Mouse (Mus musculus): ENCODE data around the gene Defb36. TPM values are rescaled to one million over a fixed set of nuclear protein-coding genes. Genes with fewer than 3 reads are reported as not detected.

The Defb36 gene
- polyA plus RNA-seq, 1 experiment = not detected

- WGBS = 94% methylated on average over 4 of the region's 4 CpGs
- TF ChIP-seq POLR2A (IDR thresholded peaks at IDR 0.05; ENCODE audit: low read depth, low read length) (no peak), CTCF (IDR thresholded peaks at IDR 0.05; ENCODE audit: extremely low read depth, insufficient read depth, insufficient read length, insufficient replicate concordance) (no peak)
- Histone ChIP-seq H3K36me3 (ENCODE audit: control insufficient read depth, insufficient read depth, low read length) (no peaks in the 10 kb centered on the region), H3K27me3 (ENCODE audit: control insufficient read depth, insufficient read depth, low read length) (no peaks in the 10 kb centered on the region), H3K4me1 (ENCODE audit: control insufficient read depth, insufficient read depth, insufficient read length) (no peaks in the 10 kb centered on the region), H3K27ac (ENCODE audit: insufficient read depth, low read length) (0 out of 2 replicates have a peak overlapping the region, but pooled peaks have one; percentile 56), H3K4me3 (ENCODE audit: extremely low read depth, insufficient read depth, insufficient read length) (no peak overlapping the region)
- no peak for DNase-seq (ENCODE audit: low read depth in 1 of 2, low spot score in 2 of 2)
Observed at GRCm38 (mm10) chr2:152637381-152637780, 33.3 kb downstream of the Defb36 start.

GRCm38 (mm10) chr2:152638865-152639264 is 34.7 kb downstream of the Defb36 start:
- no peak for DNase-seq (ENCODE audit: low read depth in 1 of 2, low spot score in 2 of 2)
- Histone ChIP-seq H3K4me3 (ENCODE audit: extremely low read depth, insufficient read depth, insufficient read length) (no peak overlapping the region), H3K4me1 (ENCODE audit: control insufficient read depth, insufficient read depth, insufficient read length) (no peaks in the 10 kb centered on the region), H3K27ac (ENCODE audit: insufficient read depth, low read length) (peak overlapping the region; percentile 61; the same call in 1 of the 2 replicates), H3K27me3 (ENCODE audit: control insufficient read depth, insufficient read depth, low read length) (no peaks in the 10 kb centered on the region), H3K36me3 (ENCODE audit: control insufficient read depth, insufficient read depth, low read length) (no peaks in the 10 kb centered on the region)
- no peak for TF ChIP-seq CTCF (IDR thresholded peaks at IDR 0.05; ENCODE audit: extremely low read depth, insufficient read depth, insufficient read length, insufficient replicate concordance)
- no peak for TF ChIP-seq POLR2A (IDR thresholded peaks at IDR 0.05; ENCODE audit: low read depth, low read length)
- 70% methylated on average over 6 of the region's 6 CpGs for WGBS

GRCm38 (mm10) chr2:152639406-152640113 is 35.4 kb downstream of the Defb36 start:
- WGBS = 47% methylated on average over 11 of the region's 11 CpGs
- Histone ChIP-seq H3K36me3 (ENCODE audit: control insufficient read depth, insufficient read depth, low read length) (no peaks in the 10 kb centered on the region), H3K27me3 (ENCODE audit: control insufficient read depth, insufficient read depth, low read length) (no peaks in the 10 kb centered on the region), H3K4me3 (ENCODE audit: extremely low read depth, insufficient read depth, insufficient read length) (no peak overlapping the region), H3K27ac (ENCODE audit: insufficient read depth, low read length) (peak overlapping the region; percentile 61), H3K4me1 (ENCODE audit: control insufficient read depth, insufficient read depth, insufficient read length) (no peaks in the 10 kb centered on the region)
- DNase-seq (ENCODE audit: low read depth in 1 of 2, low spot score in 2 of 2) = no peak
- TF ChIP-seq POLR2A (IDR thresholded peaks at IDR 0.05; ENCODE audit: low read depth, low read length) (no peak), CTCF (IDR thresholded peaks at IDR 0.05; ENCODE audit: extremely low read depth, insufficient read depth, insufficient read length, insufficient replicate concordance) (no peak)

DNA sequence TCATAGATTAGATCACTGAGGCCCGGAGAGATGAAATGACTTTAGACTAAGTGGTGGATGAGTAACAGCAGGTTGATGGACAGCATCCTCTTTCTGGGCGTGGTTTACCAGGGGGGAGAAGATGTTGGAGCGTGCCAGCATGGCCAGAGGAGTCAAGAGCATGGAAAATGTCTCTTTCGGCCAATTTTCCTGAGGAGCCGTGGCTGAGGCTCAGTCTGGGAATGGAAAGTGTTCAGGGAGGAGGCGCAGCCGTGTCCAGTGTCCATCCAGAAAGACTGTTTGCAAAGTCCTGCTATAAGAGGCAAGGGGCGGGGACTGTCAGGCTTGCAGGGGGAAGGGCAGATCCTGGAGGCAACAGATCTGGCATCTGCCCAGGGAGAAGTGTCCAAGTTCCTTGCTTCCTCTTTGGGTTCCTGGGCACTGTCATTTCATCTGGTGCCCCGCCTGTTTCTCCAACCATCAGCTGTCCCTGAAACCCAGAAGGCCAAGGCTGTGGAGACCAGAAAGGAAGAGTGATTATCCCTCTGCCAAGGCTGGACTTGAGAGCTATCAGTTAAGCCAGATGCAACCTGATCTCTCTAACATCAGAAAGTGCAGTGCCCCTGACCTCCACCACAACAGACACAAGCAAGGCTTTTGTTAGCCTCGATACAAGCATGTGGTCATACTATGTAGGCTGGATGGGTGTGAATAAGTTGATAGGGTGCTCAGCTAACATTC is 48.9 kb downstream of the Defb36 start:
- Histone ChIP-seq H3K27me3 (ENCODE audit: control insufficient read depth, insufficient read depth, low read length) (no peaks in the 10 kb centered on the region), H3K36me3 (ENCODE audit: control insufficient read depth, insufficient read depth, low read length) (no peaks in the 10 kb centered on the region), H3K27ac (ENCODE audit: insufficient read depth, low read length) (peak overlapping the region; percentile 6), H3K4me1 (ENCODE audit: control insufficient read depth, insufficient read depth, insufficient read length) (no peaks in the 10 kb centered on the region), H3K4me3 (ENCODE audit: extremely low read depth, insufficient read depth, insufficient read length) (no peak overlapping the region)
- WGBS = 69% methylated on average over 10 of the region's 10 CpGs
- TF ChIP-seq POLR2A (IDR thresholded peaks at IDR 0.05; ENCODE audit: low read depth, low read length) (no peak), CTCF (IDR thresholded peaks at IDR 0.05; ENCODE audit: extremely low read depth, insufficient read depth, insufficient read length, insufficient replicate concordance) (no peak)
- DNase-seq (ENCODE audit: low read depth in 1 of 2, low spot score in 2 of 2) = no peak

DNA sequence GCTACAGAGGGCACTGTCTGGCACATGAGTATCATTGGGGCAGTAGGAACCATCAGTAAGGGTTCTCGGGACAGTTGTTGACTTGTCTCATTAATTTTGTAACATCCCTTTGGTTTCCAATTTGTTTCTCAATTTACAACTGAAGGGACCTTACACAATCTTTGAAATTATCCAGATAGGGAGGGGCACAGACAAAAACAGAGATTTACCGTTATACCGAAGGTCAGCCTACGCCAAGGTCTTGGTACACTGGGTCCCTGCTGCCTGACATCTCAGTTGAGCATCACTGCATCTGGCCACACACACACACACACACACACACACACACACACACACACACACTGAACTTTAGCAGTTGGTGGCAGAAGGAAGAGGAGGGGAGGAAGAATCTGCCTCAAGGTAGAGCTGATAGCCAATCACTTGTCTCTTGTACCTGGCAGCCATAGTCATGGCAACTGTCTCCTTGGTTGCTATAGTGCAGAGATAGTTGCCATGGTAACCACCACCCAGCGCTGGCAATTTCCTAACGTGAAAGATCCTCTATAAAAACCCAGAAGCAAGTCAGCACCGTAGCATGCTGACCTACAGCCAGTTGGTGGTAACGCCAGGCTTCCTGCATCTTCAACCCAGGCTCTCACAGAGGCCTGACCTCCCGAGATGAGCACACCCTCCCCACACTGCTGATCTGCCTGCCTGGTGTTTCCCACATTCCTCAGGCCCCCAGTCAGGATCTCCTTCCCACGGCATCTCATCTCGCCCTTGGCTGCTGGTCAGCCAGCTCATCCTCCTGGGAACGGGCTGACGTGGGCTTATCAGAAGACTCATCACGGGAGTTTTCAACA is 50.0 kb downstream of the Defb36 start:
- no peak overlapping the region for H3K4me3 ChIP-seq (ENCODE audit: extremely low read depth, insufficient read depth, insufficient read length)
- no peak for TF ChIP-seq CTCF (IDR thresholded peaks at IDR 0.05; ENCODE audit: extremely low read depth, insufficient read depth, insufficient read length, insufficient replicate concordance)
- TF ChIP-seq POLR2A (IDR thresholded peaks at IDR 0.05; ENCODE audit: low read depth, low read length) = no peak
- H3K36me3 ChIP-seq (ENCODE audit: control insufficient read depth, insufficient read depth, low read length) = no peaks in the 10 kb centered on the region
- no peak for DNase-seq (ENCODE audit: low read depth in 1 of 2, low spot score in 2 of 2)
- H3K27me3 ChIP-seq (ENCODE audit: control insufficient read depth, insufficient read depth, low read length) = no peaks in the 10 kb centered on the region
- no peaks in the 10 kb centered on the region for H3K4me1 ChIP-seq (ENCODE audit: control insufficient read depth, insufficient read depth, insufficient read length)
- WGBS = 56% methylated on average over 14 of the region's 14 CpGs
- H3K27ac ChIP-seq (ENCODE audit: insufficient read depth, low read length) = peak overlapping the region; percentile 0; the same call in 1 of the 2 replicates

DNA sequence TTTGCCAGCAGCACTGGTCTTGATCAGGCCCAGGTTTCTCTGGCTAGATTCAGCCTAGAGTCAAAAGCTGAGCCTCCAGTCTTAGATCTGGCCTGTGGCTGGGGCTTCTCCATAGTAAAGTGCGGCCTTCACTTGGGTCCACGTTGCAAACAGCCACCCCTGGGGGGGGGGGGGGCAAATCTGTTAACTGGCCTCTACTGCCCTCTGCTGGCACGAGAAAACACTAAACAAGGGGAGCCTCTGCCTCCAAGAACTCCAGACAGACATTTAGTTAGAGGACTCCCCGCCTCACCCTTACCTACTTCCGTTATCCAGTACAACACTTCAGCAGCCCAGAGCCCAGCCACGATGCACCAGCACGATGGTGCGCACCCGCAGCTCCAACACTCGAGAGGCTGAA is 53.3 kb downstream of the Defb36 start:
- no peak overlapping the region for H3K27ac ChIP-seq (ENCODE audit: insufficient read depth, low read length)

More for the DNA sequence above, 53.3 kb downstream of the Defb36 start:
- no peak overlapping the region for H3K4me3 ChIP-seq (ENCODE audit: extremely low read depth, insufficient read depth, insufficient read length)
- no peaks in the 10 kb centered on the region for H3K4me1 ChIP-seq (ENCODE audit: control insufficient read depth, insufficient read depth, insufficient read length)
- no peak for DNase-seq (ENCODE audit: low read depth in 1 of 2, low spot score in 2 of 2)
- H3K27me3 ChIP-seq (ENCODE audit: control insufficient read depth, insufficient read depth, low read length) = no peaks in the 10 kb centered on the region
- H3K36me3 ChIP-seq (ENCODE audit: control insufficient read depth, insufficient read depth, low read length) = no peaks in the 10 kb centered on the region
- TF ChIP-seq CTCF (IDR thresholded peaks at IDR 0.05; ENCODE audit: extremely low read depth, insufficient read depth, insufficient read length, insufficient replicate concordance) (0 out of 2 replicates have a peak, but pooled peaks have one; percentile 3), POLR2A (IDR thresholded peaks at IDR 0.05; ENCODE audit: low read depth, low read length) (no peak)
- WGBS = 68% methylated on average over 10 of the region's 10 CpGs
